Mouse (Mus musculus) kidney, embryonic 14.5 days (tissue): ENCODE results near the gene Cep162. TPM values are rescaled to one million over a fixed set of nuclear protein-coding genes. Genes with fewer than 3 reads are reported as not detected.
A peak's percentile ranks its signal among the peaks of the same experiment; 100 is the strongest.

Experiments used
- ATAC-seq: fragments of 200-750 bp; cut with Nextera tagmentation; 2 replicates; pipeline ENCODE4 v1.8.0; 2017; ENCODE audit warnings: moderate number of reproducible peaks, mild to moderate bottlenecking, moderate TSS enrichment, moderate library complexity; ENCODE audit not compliant: low FRiP score, low TSS enrichment
- H3K27ac ChIP-seq: fragments of 300-500 bp; sonication (generic); 2 replicates; pipeline ENCODE4 v1.5.1; 2014; ENCODE audit warnings: low read depth, mild to moderate bottlenecking, low read length, moderate library complexity, mixed read lengths
- H3K27me3 ChIP-seq: fragments of 300-500 bp; sonication (generic); 2 replicates; pipeline ENCODE4 v1.6.1; 2014; ENCODE audit warnings: mild to moderate bottlenecking, low read length; ENCODE audit not compliant: control insufficient read depth, insufficient read depth
- H3K36me3 ChIP-seq: fragments of 300-500 bp; sonication (generic); 2 replicates; pipeline ENCODE4 v1.6.1; 2014; ENCODE audit warnings: low read length, mixed read lengths; ENCODE audit not compliant: control insufficient read depth, insufficient read depth
- H3K4me1 ChIP-seq: fragments of 300-500 bp; sonication (generic); 2 replicates; pipeline ENCODE4 v1.6.1; 2014; ENCODE audit warnings: low read length, mixed read lengths; ENCODE audit not compliant: control insufficient read depth, insufficient read depth
- H3K4me2 ChIP-seq: fragments of 300-500 bp; sonication (generic); replicated peaks from 2 replicates; pipeline ENCODE4 v1.6.1; 2014; ENCODE audit warnings: low read depth, mild to moderate bottlenecking, low read length
- H3K4me3 ChIP-seq: fragments of 300-500 bp; sonication (generic); 2 replicates; pipeline ENCODE4 v1.5.1; 2014; ENCODE audit warnings: mild to moderate bottlenecking, low read length
- H3K9ac ChIP-seq: fragments of 300-500 bp; sonication (generic); 2 replicates; pipeline ENCODE4 v1.6.1; 2014; ENCODE audit warnings: low read depth, mild to moderate bottlenecking, low read length, moderate library complexity
- H3K9me3 ChIP-seq: fragments of 300-500 bp; sonication (generic); 2 replicates; pipeline ENCODE4 v1.6.1; 2016; ENCODE audit warnings: low read length; ENCODE audit not compliant: control insufficient read depth
- WGBS: fragments of 180-500 bp; shearing (Covaris S2); extraction: QIAGEN DNeasy Blood & Tissue Kit; methylation state at CpG from one replicate; pipeline ENCODE4 v1.1.7; 2014; 5-methylcytosine and 5-hydroxymethylcytosine counted together
- polyA plus RNA-seq: library from polyadenylated mRNA; unstranded; fragments of >200 nt; fragmentation: Nextera tagmentation; extraction: Ambion mirVana; gene quantifications from 2 replicates; pipeline ENCODE4 v1.2.1, GENCODE M21; 2014

The Cep162 gene
- 5.9 and 9.9 TPM in 2 replicates for polyA plus RNA-seq

DNA sequence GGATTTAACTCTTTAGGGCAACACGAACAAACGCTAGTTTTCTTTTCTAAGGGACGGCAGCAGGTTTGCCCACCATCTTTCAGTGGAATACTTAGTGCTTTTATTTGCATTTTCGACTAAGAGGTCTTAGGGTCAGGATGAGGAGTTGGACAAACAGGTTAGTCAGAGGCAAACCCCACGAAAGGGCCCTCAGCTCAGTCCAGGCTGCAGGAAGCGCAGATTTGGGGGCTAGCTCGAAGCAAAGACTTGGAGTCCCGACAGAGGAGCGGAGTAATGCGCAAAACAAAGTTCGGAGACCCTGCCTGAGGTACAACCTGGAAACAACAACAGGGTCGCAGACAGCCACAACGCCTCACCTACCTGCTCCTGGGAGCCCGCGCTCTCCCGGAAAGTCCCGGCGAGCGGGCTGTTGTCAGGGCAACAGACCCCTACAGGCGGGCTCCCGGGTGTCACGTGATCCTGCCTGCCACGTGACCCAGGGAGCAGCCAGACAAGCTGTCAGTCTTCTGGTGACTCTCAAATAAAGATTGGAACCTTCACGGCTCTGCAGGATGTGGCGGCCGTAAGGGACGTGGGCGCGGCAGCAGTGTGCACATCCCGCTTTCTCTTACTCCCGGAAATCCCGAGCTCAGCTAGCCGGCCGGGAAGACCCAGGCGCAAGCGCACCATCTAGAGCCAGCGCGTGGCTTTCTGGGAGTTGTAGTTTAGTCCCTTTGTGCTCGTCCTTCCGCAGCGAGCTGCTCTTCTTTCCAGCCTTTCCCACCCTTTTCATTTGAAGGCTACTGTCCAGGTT, at the start of gene Cep162:
Gene Cep162 (minus strand): TSS at position 634 of the 793 bp plus-strand sequence.
- Histone ChIP-seq H3K9me3 (peaks cover 3% of the 10 kb centered on the region; the same call in 1 of the 2 replicates), H3K27me3 (no peaks in the 10 kb centered on the region), H3K9ac (peak within 1 kb of the TSS; percentile 61), H3K36me3 (no peaks in the 10 kb centered on the region), H3K4me1 (no peaks in the 10 kb centered on the region), H3K4me2 (peak within 1 kb of the TSS; percentile 71), H3K4me3 (peak within 1 kb of the TSS; percentile 63), H3K27ac (peak within 1 kb of the TSS; percentile 18; the same call in 1 of the 2 replicates)
- ATAC-seq: peak; percentile 98
- under 1% methylated on average over 41 of the region's 41 CpGs for WGBS

GRCm38 (mm10) chr9:87303196-87303595, 47.9 kb upstream of the Cep162 start:
- H3K4me3 ChIP-seq: no peak overlapping the region
- H3K9ac ChIP-seq: no peak overlapping the region
- H3K27me3 ChIP-seq: no peaks in the 10 kb centered on the region
- ATAC-seq: no peak
- H3K4me2 ChIP-seq: no peak overlapping the region
- H3K27ac ChIP-seq: no peak overlapping the region
- H3K36me3 ChIP-seq: no peaks in the 10 kb centered on the region
- H3K9me3 ChIP-seq: no peaks in the 10 kb centered on the region
- no peaks in the 10 kb centered on the region for H3K4me1 ChIP-seq

DNA sequence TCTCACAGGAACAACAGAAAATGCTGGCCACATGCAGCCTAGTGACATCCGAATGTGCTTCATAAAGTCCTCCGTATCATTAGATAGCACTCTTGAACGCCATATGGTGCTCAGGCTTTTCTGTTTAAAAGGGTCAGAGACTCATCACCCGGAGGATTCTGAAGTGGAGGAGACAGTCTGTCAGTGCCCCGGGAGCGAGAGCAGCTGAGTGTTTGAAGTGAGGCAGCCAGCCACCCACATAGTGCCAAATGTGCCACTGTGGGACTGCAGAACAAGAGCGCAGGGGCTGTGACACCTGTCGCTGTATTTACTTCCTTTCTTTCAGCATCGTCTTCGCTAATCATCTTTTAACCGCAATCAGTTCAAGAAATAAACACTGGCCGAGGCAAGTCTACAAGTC, 43.6 kb upstream of the Cep162 start:
- no peaks in the 10 kb centered on the region for H3K36me3 ChIP-seq
- no peaks in the 10 kb centered on the region for H3K27me3 ChIP-seq
- H3K27ac ChIP-seq: no peak overlapping the region
- no peak for ATAC-seq
- WGBS: 27% methylated on average over 12 of the region's 12 CpGs
- no peak overlapping the region for H3K9ac ChIP-seq
- no peaks in the 10 kb centered on the region for H3K9me3 ChIP-seq
- no peaks in the 10 kb centered on the region for H3K4me1 ChIP-seq
- H3K4me2 ChIP-seq: no peak overlapping the region
- no peak overlapping the region for H3K4me3 ChIP-seq

GRCm38 (mm10) chr9:87297522-87297921, 42.2 kb upstream of the Cep162 start:
- Histone ChIP-seq H3K4me2 (no peak overlapping the region), H3K4me3 (no peak overlapping the region), H3K9me3 (no peaks in the 10 kb centered on the region), H3K27ac (no peak overlapping the region), H3K9ac (no peak overlapping the region), H3K4me1 (no peaks in the 10 kb centered on the region), H3K36me3 (no peaks in the 10 kb centered on the region), H3K27me3 (no peaks in the 10 kb centered on the region)
- 67% methylated on average over 1 of the region's 1 CpGs for WGBS
- no peak for ATAC-seq

GRCm38 (mm10) chr9:87255696-87256030, 327 bp upstream of the Cep162 start:
- no peak overlapping the region for H3K27ac ChIP-seq
- no peaks in the 10 kb centered on the region for H3K27me3 ChIP-seq
- H3K9ac ChIP-seq: peak overlapping the region; percentile 61; the same call in 1 of the 2 replicates
- no peaks in the 10 kb centered on the region for H3K36me3 ChIP-seq
- WGBS: 22% methylated on average over 6 of the region's 6 CpGs
- peaks cover 3% of the 10 kb centered on the region; the same call in 1 of the 2 replicates for H3K9me3 ChIP-seq
- H3K4me1 ChIP-seq: no peaks in the 10 kb centered on the region
- peak; percentile 78 for ATAC-seq
- peak overlapping the region; percentile 71 for H3K4me2 ChIP-seq
- H3K4me3 ChIP-seq: peak overlapping the region; percentile 63

GRCm38 (mm10) chr9:87248118-87248517, 7.2 kb downstream of the Cep162 start:
- Histone ChIP-seq H3K9ac (no peak overlapping the region), H3K4me2 (no peak overlapping the region), H3K27me3 (no peaks in the 10 kb centered on the region), H3K9me3 (no peaks in the 10 kb centered on the region), H3K36me3 (peaks cover 21% of the 10 kb centered on the region), H3K27ac (no peak overlapping the region), H3K4me1 (no peaks in the 10 kb centered on the region), H3K4me3 (no peak overlapping the region)
- 57% methylated on average over 3 of the region's 3 CpGs for WGBS
- no peak for ATAC-seq

DNA sequence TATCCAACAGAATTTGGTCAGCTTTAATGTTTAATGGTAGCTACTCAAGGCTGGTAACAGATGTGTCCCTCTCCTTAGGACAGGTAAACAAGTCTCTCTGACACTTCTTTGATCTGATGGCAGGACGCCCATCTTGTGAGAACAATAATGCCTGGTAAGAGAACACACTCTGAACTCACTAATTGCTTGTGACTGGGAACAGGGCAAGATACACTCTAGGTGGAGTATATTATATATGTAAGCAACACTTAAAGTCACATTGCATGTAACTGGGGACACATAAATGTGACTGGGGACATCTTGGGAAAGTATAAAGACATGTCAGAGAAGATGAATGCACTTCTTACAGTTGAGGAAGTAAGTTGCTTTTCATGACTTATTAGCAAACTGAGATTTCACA, 7.7 kb downstream of the Cep162 start:
- Histone ChIP-seq H3K4me2 (no peak overlapping the region), H3K9ac (no peak overlapping the region), H3K27me3 (no peaks in the 10 kb centered on the region), H3K4me1 (no peaks in the 10 kb centered on the region), H3K9me3 (no peaks in the 10 kb centered on the region), H3K36me3 (peaks cover 23% of the 10 kb centered on the region), H3K27ac (no peak overlapping the region), H3K4me3 (no peak overlapping the region)
- WGBS: 77% methylated on average over 1 of the region's 1 CpGs
- no peak for ATAC-seq

DNA sequence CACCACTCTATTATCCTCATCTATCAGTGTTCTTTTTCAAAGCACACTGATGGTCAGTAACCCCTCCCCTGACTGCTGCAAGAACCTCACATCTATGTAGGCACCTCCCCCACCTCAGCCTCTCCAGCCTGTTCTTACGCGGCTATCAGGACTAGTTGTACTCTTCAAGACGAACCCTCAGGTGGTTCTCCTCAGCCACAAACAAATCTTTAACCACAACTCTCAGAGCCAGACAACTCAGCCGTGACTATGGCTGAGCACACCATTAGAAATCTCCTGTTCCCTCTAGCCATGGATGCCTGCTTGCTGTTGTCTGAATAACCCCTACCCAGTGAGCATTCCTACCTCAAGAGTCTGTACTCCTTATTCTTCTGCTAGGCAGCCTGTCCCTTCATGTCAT, 42.1 kb downstream of the Cep162 start:
- 68% methylated on average over 4 of the region's 4 CpGs for WGBS
- no peak overlapping the region for H3K4me2 ChIP-seq
- no peak overlapping the region for H3K9ac ChIP-seq
- peaks cover 20% of the 10 kb centered on the region for H3K36me3 ChIP-seq
- ATAC-seq: no peak
- no peaks in the 10 kb centered on the region for H3K27me3 ChIP-seq
- H3K9me3 ChIP-seq: no peaks in the 10 kb centered on the region
- no peak overlapping the region for H3K4me3 ChIP-seq
- H3K27ac ChIP-seq: no peak overlapping the region
- no peaks in the 10 kb centered on the region for H3K4me1 ChIP-seq

- Histone ChIP-seq H3K27me3 (no peaks in the 10 kb centered on the region), H3K36me3 (peaks cover 21% of the 10 kb centered on the region), H3K9me3 (no peaks in the 10 kb centered on the region), H3K27ac (no peak overlapping the region), H3K4me3 (no peak overlapping the region), H3K9ac (no peak overlapping the region), H3K4me1 (no peaks in the 10 kb centered on the region), H3K4me2 (no peak overlapping the region)
- no peak for ATAC-seq
- WGBS: 75% methylated on average over 9 of the region's 9 CpGs
Measured at GRCm38 (mm10) chr9:87210830-87211339, 44.5 kb downstream of the Cep162 start.
